Mouse (Mus musculus) 3134 (cell line): ENCODE data around the gene Ank.

Experiments used
- DNase-seq: peaks from one replicate; pipeline ENCODE4 v3.0.0-alpha.2; 2011; ENCODE audit warnings: low spot score; ENCODE audit not compliant: insufficient read length; ENCODE audit errors: extremely low read depth

The Ank gene

GRCm38 (mm10) chr15:27627794-27628193, 161.3 kb downstream of the Ank start:
- no peak for DNase-seq

DNA sequence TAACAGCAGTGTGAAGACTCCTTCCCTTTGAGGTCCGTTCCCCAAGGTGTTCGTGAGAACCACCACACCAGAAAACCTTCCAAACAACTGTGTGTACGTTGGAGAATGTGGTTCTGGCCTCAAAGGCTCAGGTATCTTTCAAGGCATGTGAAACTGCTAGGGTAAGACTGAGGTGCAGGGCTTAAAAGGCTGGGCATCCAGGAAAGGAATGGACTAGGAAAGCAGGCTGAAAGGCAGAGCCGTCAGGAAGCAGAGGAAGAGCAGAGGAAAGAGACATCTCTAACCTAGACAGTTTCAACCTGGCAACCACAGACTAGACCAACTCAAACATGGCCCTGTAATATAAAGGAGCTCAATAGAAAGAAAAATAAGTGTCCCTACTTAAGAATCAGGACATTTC, 162.6 kb downstream of the Ank start:
- DNase-seq = no peak

DNA sequence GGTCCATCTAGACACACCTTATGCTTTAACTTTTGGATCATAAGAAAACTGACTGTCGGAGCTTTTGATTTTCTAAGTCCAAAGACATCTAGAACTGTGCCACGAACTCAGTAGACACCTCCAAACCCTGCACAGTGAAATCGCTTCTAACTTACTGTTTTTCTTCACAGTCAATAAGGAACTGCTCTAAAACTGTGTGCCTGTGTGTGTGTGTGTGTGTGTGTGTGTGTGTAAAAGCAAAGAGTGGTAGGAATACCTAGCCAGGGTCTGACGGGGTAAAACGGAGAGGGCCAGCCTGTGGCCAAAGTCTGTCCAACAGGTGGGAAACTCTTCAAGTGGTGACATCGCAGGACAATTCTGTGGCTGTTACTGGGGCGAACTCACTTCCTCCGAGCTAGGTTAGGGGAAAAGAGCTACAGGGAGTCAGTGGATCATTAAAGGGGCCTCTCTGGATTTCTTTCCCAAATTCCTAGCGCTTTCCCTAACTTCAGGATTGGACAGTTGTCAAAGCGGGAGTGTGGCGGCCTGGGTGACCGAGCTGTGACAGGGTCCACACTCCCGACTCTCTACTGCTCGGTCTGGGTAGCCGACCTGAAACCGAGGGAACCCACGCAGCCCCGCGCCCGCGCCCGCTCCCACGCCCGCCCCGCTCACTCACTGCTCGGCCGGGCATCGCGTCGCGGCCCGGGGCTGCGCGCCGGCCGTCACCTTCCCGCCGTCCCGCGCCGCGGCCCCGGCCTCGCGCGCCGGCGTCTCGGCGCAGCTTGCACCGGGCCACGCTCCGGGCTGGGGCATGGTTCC, 163.5 kb downstream of the Ank start:
- DNase-seq = peak; percentile 25

- DNase-seq = peak; percentile 96
Measured at GRCm38 (mm10) chr15:27630601-27631383, 164.3 kb downstream of the Ank start, which contains the start of gene Otulin. TSS of gene Otulin (minus strand) at chr15:27630693.

DNA sequence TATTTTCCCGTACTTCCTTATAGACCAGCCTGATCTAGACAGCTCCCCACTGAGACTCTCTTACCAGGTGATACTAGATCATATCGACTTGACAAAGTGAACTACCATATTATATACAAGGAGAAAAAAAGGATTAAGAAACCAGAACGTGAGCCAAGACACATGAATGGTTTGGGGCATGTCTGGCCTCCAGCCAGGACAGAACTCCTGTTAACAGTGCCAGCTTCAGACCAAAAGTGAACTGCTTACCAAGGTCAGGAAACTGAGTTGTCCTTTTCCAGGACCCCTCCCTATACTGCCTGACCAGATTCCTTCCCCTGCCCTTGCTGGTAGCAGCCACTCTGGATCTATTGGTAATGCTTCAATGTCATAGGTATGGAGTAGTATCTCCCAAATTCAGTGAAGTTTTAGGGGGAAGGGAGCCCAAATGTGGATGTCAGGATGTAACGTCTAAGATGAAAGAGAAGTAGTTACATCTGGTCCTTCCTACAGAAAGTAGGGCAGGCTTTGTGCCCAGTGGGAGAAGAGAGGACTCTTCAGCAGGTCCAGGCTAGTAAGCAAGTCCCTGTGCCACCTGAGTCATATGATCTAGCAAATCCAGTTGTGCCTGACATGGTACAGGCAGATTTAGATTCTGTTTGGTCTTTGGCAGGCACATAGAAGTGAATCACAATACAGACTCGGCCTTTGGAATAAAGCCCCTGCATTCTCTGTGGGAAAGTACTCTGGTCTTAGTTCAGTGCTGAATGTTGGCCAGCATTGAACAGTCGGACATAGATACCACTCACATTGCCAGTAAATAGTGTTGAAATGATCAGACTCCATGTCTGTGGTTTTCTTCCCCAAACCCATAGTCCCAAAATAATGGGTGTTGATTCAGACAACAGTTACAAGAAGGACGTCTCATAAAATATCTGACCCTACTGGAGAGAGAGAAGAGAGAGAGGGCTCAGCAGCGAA, 167.7 kb downstream of the Ank start:
- DNase-seq = no peak

- no peak for DNase-seq
Measured at GRCm38 (mm10) chr15:27641171-27641570, 174.7 kb downstream of the Ank start.

DNA sequence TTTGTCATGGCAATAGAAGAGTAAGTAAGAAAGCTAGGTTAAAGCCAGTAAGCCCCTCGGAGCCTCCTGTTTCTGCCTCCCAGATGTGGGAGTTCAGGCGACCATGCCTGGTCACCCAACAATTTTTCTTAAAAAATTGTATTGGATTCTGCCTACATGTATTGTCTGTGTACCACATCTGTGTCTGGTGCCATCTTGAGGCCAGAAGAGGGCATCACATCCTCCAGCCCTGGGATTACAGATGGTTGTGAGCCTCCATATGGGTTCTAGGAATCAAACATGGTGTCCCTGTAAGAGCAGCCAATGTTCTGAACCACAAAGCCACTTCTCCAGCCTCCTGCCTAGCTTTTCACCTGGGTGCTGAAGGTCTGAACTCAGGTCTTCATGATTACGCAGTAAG, 176.4 kb downstream of the Ank start:
- DNase-seq = peak; percentile 14
